Mouse (Mus musculus) heart, adult 2 months (tissue): Measurements from ENCODE around the gene Rasgrp4. TPM values are rescaled to one million over a fixed set of nuclear protein-coding genes. Genes with fewer than 3 reads are reported as not detected.
"Not testable (repeated sequence)": the region's sequence is repeated elsewhere in the genome, so short reads cannot be mapped to it uniquely, and the experiment has no call there.

Experiments
- DNase-seq, 2 experiments: peaks; one replicate each; pipeline ENCODE4 v3.0.0; 2021
- H3K27ac ChIP-seq: fragments of 200-600 bp; 2 replicates; pipeline ENCODE4 v1.8.1; 2022
- H3K27me3 ChIP-seq: fragments of 200-500 bp; 2 replicates; pipeline ENCODE4 v1.6.1; 2012; ENCODE audit warnings: mild to moderate bottlenecking, low read length, inconsistent platforms, mixed read lengths; ENCODE audit not compliant: control insufficient read depth, insufficient read depth
- H3K36me3 ChIP-seq: fragments of 200-500 bp; 2 replicates; pipeline ENCODE4 v1.6.1; 2012; ENCODE audit warnings: low read length, inconsistent platforms; ENCODE audit not compliant: control insufficient read depth, insufficient read depth
- H3K4me1 ChIP-seq: fragments of 200-500 bp; 2 replicates; pipeline ENCODE4 v1.6.1; 2011; ENCODE audit warnings: low read length; ENCODE audit not compliant: control insufficient read depth, insufficient read depth
- H3K4me3 ChIP-seq: fragments of 200-600 bp; 2 replicates; pipeline ENCODE4 v1.8.1; 2022
- H3K79me2 ChIP-seq: fragments of 200-500 bp; replicated peaks from 2 replicates; pipeline ENCODE4 v1.6.1; 2012; ENCODE audit warnings: mild to moderate bottlenecking, inconsistent platforms, low read length, moderate library complexity, mixed read lengths; ENCODE audit not compliant: control insufficient read depth, insufficient read depth
- H3K9ac ChIP-seq: fragments of 200-500 bp; 2 replicates; pipeline ENCODE4 v1.6.1; 2012; ENCODE audit warnings: low read depth, mild to moderate bottlenecking, control low read depth, inconsistent platforms, low read length, mixed read lengths
- CTCF ChIP-seq: fragments of 200-600 bp; IDR thresholded peaks from 2 replicates; pipeline ENCODE4 v1.8.1; 2022; ENCODE audit warnings: antibody characterized with exemption, mild to moderate bottlenecking, moderate library complexity
- EP300 ChIP-seq: fragments of 200-500 bp; IDR thresholded peaks from 2 replicates; pipeline ENCODE4 v1.6.1; 2011; ENCODE audit warnings: low read depth, low read length, control low read depth; ENCODE audit not compliant: insufficient read depth
- POLR2A ChIP-seq: fragments of 200-500 bp; IDR thresholded peaks from 2 replicates; pipeline ENCODE4 v1.6.1; 2011; ENCODE audit warnings: mild to moderate bottlenecking, low read depth, low read length, control low read depth; ENCODE audit not compliant: insufficient read depth
- WGBS: fragments of 180-500 bp; shearing (Covaris S2); methylation state at CpG from one replicate; pipeline ENCODE4 v1.1.7; 2018; 5-methylcytosine and 5-hydroxymethylcytosine counted together
- intact Hi-C: fragments of 180-260 bp; cut with DNase I; formaldehyde crosslinking; loops from one replicate; pipeline ENCODE4 v1.15.1; 2025
- polyA plus RNA-seq: library from polyadenylated mRNA; depleted of rRNA; stranded (reverse); fragments of >200 nt; gene quantifications from 2 replicates; pipeline ENCODE4 v1.2.3, GENCODE M21; 2012
- total RNA-seq, 2 experiments: library from RNA; stranded (reverse); gene quantifications; 2 replicates each; pipeline ENCODE4 v1.2.3; 2021

Rasgrp4 gene
- total and polyA plus RNA-seq, 3 experiments: 1.4 to 3.6 (median 1.4) TPM

- peak; percentile 16 to 31 for DNase-seq
- H3K36me3 ChIP-seq: no peaks in the 10 kb centered on the region
- under 1% methylated on average over 16 of the region's 16 CpGs for WGBS
- TF ChIP-seq CTCF (no peak), POLR2A (no peak), EP300 (no peak)
- H3K27me3 ChIP-seq: peaks cover 3% of the 10 kb centered on the region; the same call in 1 of the 2 replicates
- H3K9ac ChIP-seq: no peak within 1 kb of the TSS
- no peaks in the 10 kb centered on the region for H3K79me2 ChIP-seq
- H3K4me1 ChIP-seq: no peaks in the 10 kb centered on the region
- H3K27ac ChIP-seq: no peak within 1 kb of the TSS
- intact Hi-C loops: no loop called here
- no peak within 1 kb of the TSS for H3K4me3 ChIP-seq
Observed at GRCm38 (mm10) chr7:29124970-29125369, 9.7 kb upstream of the Rasgrp4 start, which contains the start of gene Ryr1. Gene Ryr1 (minus strand): TSS chr7:29125179.

GRCm38 (mm10) chr7:29126173-29126915, 8.3 kb upstream of the Rasgrp4 start:
- H3K4me1 ChIP-seq: no peaks in the 10 kb centered on the region
- WGBS: 19% methylated on average over 7 of the region's 7 CpGs
- no peak overlapping the region for H3K4me3 ChIP-seq
- no peak overlapping the region for H3K9ac ChIP-seq
- H3K27me3 ChIP-seq: peaks cover 3% of the 10 kb centered on the region; the same call in 1 of the 2 replicates
- TF ChIP-seq POLR2A (no peak), CTCF (peak; percentile 79), EP300 (no peak)
- no peak overlapping the region for H3K27ac ChIP-seq
- no peaks in the 10 kb centered on the region for H3K79me2 ChIP-seq
- H3K36me3 ChIP-seq: no peaks in the 10 kb centered on the region
- peak; percentile 54 to 64 for DNase-seq
- intact Hi-C loops: loop anchor here (1.0 kb wide), 1 partner anchor 171 kb away; no protein-coding TSS in a partner anchor

- Histone ChIP-seq H3K36me3 (no peaks in the 10 kb centered on the region), H3K27me3 (peaks cover 3% of the 10 kb centered on the region; the same call in 1 of the 2 replicates), H3K4me3 (no peak overlapping the region), H3K4me1 (no peaks in the 10 kb centered on the region), H3K27ac (no peak overlapping the region), H3K79me2 (no peaks in the 10 kb centered on the region), H3K9ac (no peak overlapping the region)
- intact Hi-C loops: no loop called here
- WGBS: 93% methylated on average over 2 of the region's 2 CpGs
- peak in 1 of 2 experiments; percentile 9 for DNase-seq
- peak; percentile 63 for TF ChIP-seq CTCF
- TF ChIP-seq EP300: no peak
Observed at GRCm38 (mm10) chr7:29128725-29129124, 5.9 kb upstream of the Rasgrp4 start.

GRCm38 (mm10) chr7:29134230-29134629, 421 bp upstream of the Rasgrp4 start:
- Histone ChIP-seq H3K4me3 (no peak overlapping the region), H3K79me2 (no peaks in the 10 kb centered on the region), H3K27me3 (no peaks in the 10 kb centered on the region), H3K9ac (no peak overlapping the region), H3K4me1 (no peaks in the 10 kb centered on the region), H3K36me3 (no peaks in the 10 kb centered on the region), H3K27ac (no peak overlapping the region)
- no peak for DNase-seq
- TF ChIP-seq EP300 (no peak), POLR2A (no peak), CTCF (no peak)
- 9% methylated on average over 4 of the region's 4 CpGs for WGBS
- intact Hi-C loops: no loop called here

GRCm38 (mm10) chr7:29137429-29137828, 2.8 kb downstream of the Rasgrp4 start:
- WGBS: 30% methylated on average over 16 of the region's 16 CpGs
- Histone ChIP-seq H3K36me3 (no peaks in the 10 kb centered on the region), H3K4me3 (no peak overlapping the region), H3K27ac (no peak overlapping the region), H3K9ac (no peak overlapping the region), H3K4me1 (no peaks in the 10 kb centered on the region), H3K79me2 (no peaks in the 10 kb centered on the region), H3K27me3 (no peaks in the 10 kb centered on the region)
- TF ChIP-seq POLR2A (no peak), CTCF (no peak), EP300 (no peak)
- intact Hi-C loops: no loop called here
- DNase-seq: no peak

- H3K27ac ChIP-seq, H3K9ac ChIP-seq, H3K4me3 ChIP-seq, H3K27me3 ChIP-seq, H3K4me1 ChIP-seq, DNase-seq, intact Hi-C loops, H3K79me2 ChIP-seq, H3K36me3 ChIP-seq: not testable (repeated sequence)
- 87% methylated on average over 3 of the region's 4 CpGs for WGBS
Observed at GRCm38 (mm10) chr7:29139237-29139636, 4.6 kb downstream of the Rasgrp4 start.
